Mouse (Mus musculus): ENCODE measurements around the gene Myo18a. TPM values are rescaled to one million over a fixed set of nuclear protein-coding genes. Genes with fewer than 3 reads are reported as not detected.

Gene Myo18a
- polyA plus RNA-seq, 1 experiment from 2014 or later: 166 TPM

- in situ Hi-C loops (cut with MboI; ENCODE audit: low pct_unique_long_range_greater_than_20kb): no loop called here
- ChIA-PET CTCF (interaction anchor here (1.0 to 1.1 kb wide), 2 partner anchors 8 to 75 kb away, joined by 3 read pairs; no protein-coding TSS in a partner anchor), POLR2A (no interaction called here)
- peaks cover 30% of the 10 kb centered on the region for H3K27me3 ChIP-seq
- no peak for TF ChIP-seq CTCF (IDR thresholded peaks at IDR 0.05)
- ATAC-seq: no peak
- no peak for DNase-seq (ENCODE audit: low read depth, low spot score)
Measured at GRCm38 (mm10) chr11:77901775-77902355, 138.8 kb downstream of the Myo18a start.

GRCm38 (mm10) chr11:77903761-77904160 is 140.7 kb downstream of the Myo18a start:
- CTCF ChIA-PET: no interaction called here
- POLR2A ChIA-PET: no interaction called here
- DNase-seq (ENCODE audit: low read depth, low spot score) (no peak), ATAC-seq (no peak)
- no peak for TF ChIP-seq CTCF (IDR thresholded peaks at IDR 0.05)
- peaks cover 21% of the 10 kb centered on the region for H3K27me3 ChIP-seq
- in situ Hi-C loops (cut with MboI; ENCODE audit: low pct_unique_long_range_greater_than_20kb): no loop called here

GRCm38 (mm10) chr11:77904707-77905106 is 141.7 kb downstream of the Myo18a start:
- DNase-seq (ENCODE audit: low read depth, low spot score) (no peak), ATAC-seq (no peak)
- ChIA-PET CTCF (no interaction called here), POLR2A (interaction anchor here (0.7 kb wide), 1 partner anchor 11 kb away, joined by 3 read pairs; the partner anchor contains the start of gene Pipox)
- in situ Hi-C loops (cut with MboI; ENCODE audit: low pct_unique_long_range_greater_than_20kb): no loop called here
- no peak for TF ChIP-seq CTCF (IDR thresholded peaks at IDR 0.05)
- H3K27me3 ChIP-seq: peaks cover 18% of the 10 kb centered on the region

GRCm38 (mm10) chr11:77906097-77906687 is 143.1 kb downstream of the Myo18a start:
- ChIA-PET CTCF (interaction anchor here (0.9 kb wide), 1 partner anchor 10 kb away, joined by 3 read pairs; no protein-coding TSS in a partner anchor), POLR2A (no interaction called here)
- DNase-seq (ENCODE audit: low read depth, low spot score) (no peak), ATAC-seq (no peak)
- peaks cover 27% of the 10 kb centered on the region for H3K27me3 ChIP-seq
- in situ Hi-C loops (cut with MboI; ENCODE audit: low pct_unique_long_range_greater_than_20kb): no loop called here
- TF ChIP-seq CTCF (IDR thresholded peaks at IDR 0.05): no peak

DNA sequence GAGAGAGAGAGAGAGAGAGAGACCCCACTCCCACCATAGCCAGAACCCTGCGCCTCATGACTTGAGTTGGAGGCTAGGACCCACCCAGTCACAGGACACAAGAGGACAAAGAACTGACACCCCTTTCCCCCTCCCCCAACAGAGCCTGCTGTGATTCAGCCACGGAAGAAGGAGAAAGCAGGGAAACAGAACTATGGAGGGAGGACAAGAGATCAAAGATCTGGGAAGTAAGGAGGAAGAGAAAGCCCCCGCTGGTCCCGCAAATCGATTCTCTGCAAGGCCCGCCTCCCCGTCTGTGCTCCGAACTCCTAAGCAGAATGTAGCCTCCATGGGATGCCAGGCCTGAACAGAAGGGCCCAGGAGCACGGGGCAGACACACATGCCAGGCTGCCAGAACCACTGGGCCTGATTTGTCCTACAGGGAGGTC is 143.7 kb downstream of the Myo18a start:
- TF ChIP-seq CTCF (IDR thresholded peaks at IDR 0.05): no peak
- DNase-seq (ENCODE audit: low read depth, low spot score) (no peak), ATAC-seq (no peak)
- in situ Hi-C loops (cut with MboI; ENCODE audit: low pct_unique_long_range_greater_than_20kb): no loop called here
- peaks cover 27% of the 10 kb centered on the region for H3K27me3 ChIP-seq
- CTCF ChIA-PET: no interaction called here
- POLR2A ChIA-PET: no interaction called here

DNA sequence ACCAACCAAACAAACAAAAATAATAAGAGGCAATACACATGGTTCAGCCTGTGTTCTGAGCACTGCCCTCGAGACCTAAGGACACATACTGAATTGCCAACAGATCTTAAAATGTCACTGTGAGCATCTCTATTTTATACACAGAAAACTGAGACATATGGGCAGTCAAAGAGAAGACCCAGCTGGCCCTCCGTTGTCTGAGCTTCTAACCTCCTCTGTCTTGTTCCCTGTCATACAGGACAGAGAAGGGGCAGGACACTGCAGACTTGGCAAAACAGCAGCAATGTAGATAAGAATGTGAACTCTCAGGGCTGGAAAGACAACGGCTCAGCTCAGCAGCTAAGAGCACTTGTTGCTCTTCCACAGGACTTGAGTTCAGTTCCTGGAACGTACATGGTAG is 145.4 kb downstream of the Myo18a start:
- no peak for ATAC-seq
- TF ChIP-seq CTCF (IDR thresholded peaks at IDR 0.05): no peak
- ChIA-PET CTCF (no interaction called here), POLR2A (no interaction called here)
- no peak for DNase-seq (ENCODE audit: low read depth, low spot score)
- H3K27me3 ChIP-seq: peaks cover 22% of the 10 kb centered on the region
- in situ Hi-C loops (cut with MboI; ENCODE audit: low pct_unique_long_range_greater_than_20kb): no loop called here

- ChIA-PET POLR2A (no interaction called here), CTCF (no interaction called here)
- peaks cover 23% of the 10 kb centered on the region for H3K27me3 ChIP-seq
- DNase-seq (ENCODE audit: low read depth, low spot score) (no peak), ATAC-seq (no peak)
- no peak for TF ChIP-seq CTCF (IDR thresholded peaks at IDR 0.05)
- in situ Hi-C loops (cut with MboI; ENCODE audit: low pct_unique_long_range_greater_than_20kb): no loop called here
Measured at GRCm38 (mm10) chr11:77909376-77909775, 146.3 kb downstream of the Myo18a start.

- CTCF ChIA-PET: interaction anchor here (0.9 kb wide), 1 partner anchor 8 kb away, joined by 3 read pairs; no protein-coding TSS in a partner anchor
- in situ Hi-C loops (cut with MboI; ENCODE audit: low pct_unique_long_range_greater_than_20kb): no loop called here
- TF ChIP-seq CTCF (IDR thresholded peaks at IDR 0.05): no peak
- DNase-seq (ENCODE audit: low read depth, low spot score) (no peak), ATAC-seq (no peak)
- H3K27me3 ChIP-seq: peaks cover 25% of the 10 kb centered on the region
- POLR2A ChIA-PET: no interaction called here
Measured at GRCm38 (mm10) chr11:77909776-77910175, 146.7 kb downstream of the Myo18a start.

GRCm38 (mm10) chr11:77913505-77913904 is 150.5 kb downstream of the Myo18a start:
- CTCF ChIA-PET: no interaction called here
- POLR2A ChIA-PET: no interaction called here
- in situ Hi-C loops (cut with MboI; ENCODE audit: low pct_unique_long_range_greater_than_20kb): no loop called here
- DNase-seq (ENCODE audit: low read depth, low spot score) (no peak), ATAC-seq (no peak)
- H3K27me3 ChIP-seq: peaks cover 38% of the 10 kb centered on the region
- TF ChIP-seq CTCF (IDR thresholded peaks at IDR 0.05): no peak

DNA sequence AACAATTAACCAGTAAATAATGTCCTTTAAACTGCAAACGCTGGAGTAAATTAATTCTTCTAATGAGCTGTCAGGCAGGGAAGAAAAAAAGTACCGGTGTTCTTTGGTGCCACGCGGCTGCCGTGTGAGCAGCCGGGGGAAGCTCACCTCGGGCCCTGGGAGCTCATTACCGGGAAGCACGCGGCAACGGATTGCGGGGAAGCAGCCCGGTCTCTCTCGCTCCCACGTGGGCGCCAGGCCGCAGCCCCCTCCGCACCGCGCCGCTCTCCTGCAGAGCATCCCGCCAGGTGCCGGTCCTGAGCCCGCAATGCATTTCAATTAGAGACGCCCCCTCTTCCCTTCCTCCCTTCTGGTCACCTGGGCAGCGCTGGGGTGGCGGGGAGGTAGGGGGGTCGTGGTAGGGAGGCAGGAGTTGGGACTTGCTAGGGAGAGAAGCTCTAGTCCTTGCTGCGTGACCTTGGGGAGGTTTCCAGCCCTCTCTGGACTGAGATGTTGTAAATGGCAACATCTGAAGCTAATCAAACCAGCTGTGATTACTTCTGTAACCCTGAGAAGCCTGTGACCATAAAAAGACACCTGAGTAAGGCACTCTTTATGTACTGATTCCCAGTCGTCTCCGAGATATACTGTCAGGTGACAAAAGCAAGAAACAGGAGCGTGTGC is 151.7 kb downstream of the Myo18a start:
- no peak for ATAC-seq
- no peak for DNase-seq (ENCODE audit: low read depth, low spot score)
- ChIA-PET POLR2A (no interaction called here), CTCF (no interaction called here)
- TF ChIP-seq CTCF (IDR thresholded peaks at IDR 0.05): no peak
- in situ Hi-C loops (cut with MboI; ENCODE audit: low pct_unique_long_range_greater_than_20kb): no loop called here
- peaks cover 46% of the 10 kb centered on the region for H3K27me3 ChIP-seq

Other genes starting within 250 kb of the Myo18a start
- gene Abhd15, start 248.1 kb upstream of the Myo18a start, polyA plus RNA-seq (2021): 0.15 TPM
- gene Trp53i13, start 247.3 kb upstream of the Myo18a start, polyA plus RNA-seq (2021): 20.5 TPM
- gene Gm10392, start 244.0 kb upstream of the Myo18a start, polyA plus RNA-seq (2021): not detected
- 28.7 TPM for gene Taok1, start 155.4 kb upstream of the Myo18a start, polyA plus RNA-seq (2021)
- 50.3 TPM for gene Nufip2, start 77.1 kb upstream of the Myo18a start, polyA plus RNA-seq (2021)
- not detected for gene Cryba1, start 38.0 kb upstream of the Myo18a start, polyA plus RNA-seq (2021)
- 0.14 TPM for gene Gm10277, start 24.5 kb downstream of the Myo18a start, polyA plus RNA-seq (2021)
- gene Pipox, start 130.8 kb downstream of the Myo18a start, polyA plus RNA-seq (2021): 0.15 TPM
- gene Sez6, start 167.6 kb downstream of the Myo18a start, polyA plus RNA-seq (2021): not detected
- 60.8 TPM for gene Phf12, start 219.5 kb downstream of the Myo18a start, polyA plus RNA-seq (2021)